Mouse (Mus musculus) myocyte (in vitro differentiated cells): ENCODE measurements at regions not wholly inside any gene's neighbourhood (a gene's known extent, or its start where the extent isn't known, plus 50 kb on each side); places are given as distances from the start of the nearest gene placed in this dataset.
A peak's percentile ranks its signal among the peaks of the same experiment; 100 is the strongest.

Source experiments
- CEBPB ChIP-seq: IDR thresholded peaks from 2 replicates; pipeline ENCODE4 v1.6.1; 2011; ENCODE audit warnings: mild to moderate bottlenecking, moderate library complexity; ENCODE audit not compliant: poor library complexity, insufficient read depth, severe bottlenecking
- E2F4 ChIP-seq: IDR thresholded peaks from one replicate; pipeline ENCODE4 v1.6.1; 2011; ENCODE audit warnings: mild to moderate bottlenecking, control low read depth, moderate library complexity; ENCODE audit not compliant: insufficient read depth
- MAX ChIP-seq: IDR thresholded peaks from one replicate; pipeline ENCODE4 v1.6.1; 2011; ENCODE audit warnings: low read depth, mild to moderate bottlenecking, control low read depth
- MYOD1 ChIP-seq, 3 experiments: IDR thresholded peaks; one replicate each; pipeline ENCODE4 v1.6.1; 2011; ENCODE audit warnings: control low read depth in 2 of 3, low read depth in 2 of 3, mild to moderate bottlenecking in 2 of 3, moderate library complexity in 1 of 3; ENCODE audit not compliant: insufficient read length in 2 of 3, control insufficient read depth in 1 of 3
- MYOG ChIP-seq, 3 experiments: IDR thresholded peaks; one replicate each; pipeline ENCODE4 v1.6.1; 2011; ENCODE audit warnings: control low read depth in 2 of 3, low read depth in 2 of 3, mild to moderate bottlenecking in 2 of 3; ENCODE audit not compliant: insufficient read length in 2 of 3, control insufficient read depth in 1 of 3, insufficient read depth in 1 of 3
- POLR2A ChIP-seq: IDR thresholded peaks from one replicate; pipeline ENCODE4 v1.6.1; 2011; ENCODE audit warnings: low read depth, mild to moderate bottlenecking, control low read depth, moderate library complexity; ENCODE audit not compliant: insufficient read length
- POLR2AphosphoS2 ChIP-seq: IDR thresholded peaks from one replicate; pipeline ENCODE4 v1.6.1; 2011; ENCODE audit warnings: low read depth, control low read depth; ENCODE audit not compliant: insufficient read length
- SRF ChIP-seq: IDR thresholded peaks from one replicate; pipeline ENCODE4 v1.6.1; 2011; ENCODE audit warnings: low read depth; ENCODE audit not compliant: control insufficient read depth, insufficient read length
- TCF12 ChIP-seq: IDR thresholded peaks from one replicate; pipeline ENCODE4 v1.6.1; 2011; ENCODE audit warnings: mild to moderate bottlenecking, control low read depth; ENCODE audit not compliant: poor library complexity, insufficient read depth, severe bottlenecking
- TCF3 ChIP-seq: IDR thresholded peaks from one replicate; pipeline ENCODE4 v1.6.1; 2011; ENCODE audit warnings: low read depth, control low read depth; ENCODE audit not compliant: insufficient read length
- USF1 ChIP-seq: IDR thresholded peaks from one replicate; pipeline ENCODE4 v1.6.1; 2011; ENCODE audit warnings: low read depth, mild to moderate bottlenecking, control low read depth, moderate library complexity

GRCm38 (mm10) chr16:74723217-74723616 lies 311.6 kb upstream of the Robo2 start:
- TF ChIP-seq POLR2A: no peak
- no peak for TF ChIP-seq TCF12
- peak; percentile 21 to 86 (median 68) for TF ChIP-seq MYOD1 (IDR thresholded peaks at IDR 0.05; ENCODE audit: control insufficient read depth in 1 of 3, insufficient read length in 2 of 3, low read depth in 2 of 3)
- TF ChIP-seq CEBPB: no peak
- TF ChIP-seq E2F4: no peak
- TF ChIP-seq MAX: no peak
- no peak for TF ChIP-seq USF1
- TF ChIP-seq POLR2AphosphoS2: no peak
- no peak for TF ChIP-seq SRF
- TF ChIP-seq TCF3: no peak
- no peak for TF ChIP-seq MYOG (IDR thresholded peaks at IDR 0.05; ENCODE audit: control insufficient read depth in 1 of 3, insufficient read depth in 1 of 3, insufficient read length in 2 of 3, low read depth in 2 of 3)
